Mouse (Mus musculus) spleen, adult 2 months (tissue): ENCODE measurements around the gene Bace2.

Source experiments
- CTCF ChIP-seq: fragments of 200-500 bp; IDR thresholded peaks from 2 replicates; pipeline ENCODE4 v1.5.1; 2011; ENCODE audit warnings: mild to moderate bottlenecking, inconsistent platforms; ENCODE audit not compliant: insufficient read depth, insufficient read length, insufficient replicate concordance; ENCODE audit errors: extremely low read depth
- POLR2A ChIP-seq: fragments of 200-500 bp; IDR thresholded peaks from 2 replicates; pipeline ENCODE4 v1.6.1; 2011; ENCODE audit warnings: low read depth, low read length, inconsistent platforms

- TF ChIP-seq POLR2A = no peak
- no peak for TF ChIP-seq CTCF
Observed at GRCm38 (mm10) chr16:97399991-97400390, 43.4 kb downstream of the Bace2 start.
